Mouse (Mus musculus) embryonic facial prominence, embryonic 14.5 days (tissue): ENCODE results near the gene Mgat4e. TPM values are rescaled to one million over a fixed set of nuclear protein-coding genes. Genes with fewer than 3 reads are reported as not detected.
"Not testable (repeated sequence)": the region's sequence is repeated elsewhere in the genome, so short reads cannot be mapped to it uniquely, and the experiment has no call there.

Experiments
- ATAC-seq: fragments of 200-750 bp; cut with Nextera tagmentation; 2 replicates; pipeline ENCODE4 v1.8.0; 2017; ENCODE audit warnings: low read depth, moderate number of reproducible peaks, moderate TSS enrichment
- DNase-seq: peaks from one replicate; pipeline ENCODE4 v3.0.0-alpha.2; 2015; ENCODE audit warnings: low spot score
- H3K27ac ChIP-seq: fragments of 300-500 bp; sonication (generic); replicated peaks from 2 replicates; pipeline ENCODE4 v1.5.1; 2014; ENCODE audit warnings: low read depth, mild to moderate bottlenecking, low read length, moderate library complexity
- H3K27me3 ChIP-seq: fragments of 300-500 bp; sonication (generic); replicated peaks from 2 replicates; pipeline ENCODE4 v1.6.1; 2014; ENCODE audit warnings: low read length; ENCODE audit not compliant: control insufficient read depth, insufficient read depth
- H3K36me3 ChIP-seq: fragments of 300-500 bp; sonication (generic); 2 replicates; pipeline ENCODE4 v1.6.1; 2014; ENCODE audit warnings: low read length, mixed read lengths; ENCODE audit not compliant: control insufficient read depth, insufficient read depth
- H3K4me1 ChIP-seq: fragments of 300-500 bp; sonication (generic); 2 replicates; pipeline ENCODE4 v1.6.1; 2014; ENCODE audit warnings: antibody characterized with exemption, low read length; ENCODE audit not compliant: control insufficient read depth, insufficient read depth
- H3K4me2 ChIP-seq: fragments of 300-500 bp; sonication (generic); 2 replicates; pipeline ENCODE4 v1.6.1; 2014; ENCODE audit warnings: low read depth, mild to moderate bottlenecking, low read length, moderate library complexity, mixed read lengths
- H3K4me3 ChIP-seq: fragments of 300-500 bp; sonication (generic); 2 replicates; pipeline ENCODE4 v1.5.1; 2014; ENCODE audit warnings: low read depth, mild to moderate bottlenecking, low read length
- H3K9ac ChIP-seq: fragments of 300-500 bp; sonication (generic); 2 replicates; pipeline ENCODE4 v1.6.1; 2014; ENCODE audit warnings: low read depth, mild to moderate bottlenecking, low read length, moderate library complexity, mixed read lengths
- H3K9me3 ChIP-seq: fragments of 300-500 bp; sonication (generic); 2 replicates; pipeline ENCODE4 v1.6.1; 2016; ENCODE audit warnings: low read length; ENCODE audit not compliant: control insufficient read depth
- WGBS: fragments of 180-500 bp; shearing (Covaris S2); extraction: QIAGEN DNeasy Blood & Tissue Kit; methylation state at CpG from one replicate; pipeline ENCODE4 v1.1.7; 2014; 5-methylcytosine and 5-hydroxymethylcytosine counted together
- polyA plus RNA-seq: library from polyadenylated mRNA; unstranded; fragments of >200 nt; fragmentation: Nextera tagmentation; extraction: Ambion mirVana; gene quantifications from 2 replicates; pipeline ENCODE4 v1.2.1, GENCODE M21; 2014

Gene Mgat4e
- polyA plus RNA-seq, 1 experiment from 2014 or later = not detected

- Histone ChIP-seq H3K27me3 (no peaks in the 10 kb centered on the region), H3K36me3 (no peaks in the 10 kb centered on the region), H3K9me3 (no peaks in the 10 kb centered on the region), H3K9ac (no peak overlapping the region), H3K4me1 (no peaks in the 10 kb centered on the region), H3K27ac (no peak overlapping the region), H3K4me2 (no peak overlapping the region), H3K4me3 (no peak overlapping the region)
- 62% methylated on average over 5 of the region's 5 CpGs for WGBS
- DNase-seq (no peak), ATAC-seq (no peak)
Observed at GRCm38 (mm10) chr1:134524424-134524823, 25.1 kb downstream of the Mgat4e start.

GRCm38 (mm10) chr1:134522325-134522724 lies 27.2 kb downstream of the Mgat4e start:
- WGBS = 61% methylated on average over 2 of the region's 2 CpGs

GRCm38 (mm10) chr1:134521163-134521562 lies 28.3 kb downstream of the Mgat4e start:
- ATAC-seq (no peak), DNase-seq (no peak)
- Histone ChIP-seq H3K9ac (no peak overlapping the region), H3K4me2 (no peak overlapping the region), H3K4me1 (peaks cover 5% of the 10 kb centered on the region), H3K9me3 (no peaks in the 10 kb centered on the region), H3K27me3 (no peaks in the 10 kb centered on the region), H3K4me3 (no peak overlapping the region), H3K36me3 (no peaks in the 10 kb centered on the region), H3K27ac (no peak overlapping the region)
- WGBS = 83% methylated on average over 7 of the region's 7 CpGs

More at GRCm38 (mm10) chr1:134522325-134522724, 27.2 kb downstream of the Mgat4e start:
- no peak for ATAC-seq
- DNase-seq = no peak
- no peak overlapping the region for H3K4me3 ChIP-seq
- no peaks in the 10 kb centered on the region for H3K4me1 ChIP-seq
- no peak overlapping the region for H3K27ac ChIP-seq
- no peaks in the 10 kb centered on the region for H3K9me3 ChIP-seq
- no peaks in the 10 kb centered on the region for H3K27me3 ChIP-seq
- no peak overlapping the region for H3K4me2 ChIP-seq
- H3K36me3 ChIP-seq = no peaks in the 10 kb centered on the region
- H3K9ac ChIP-seq = no peak overlapping the region

GRCm38 (mm10) chr1:134520001-134520721 lies 29.3 kb downstream of the Mgat4e start:
- Histone ChIP-seq H3K27me3 (no peaks in the 10 kb centered on the region), H3K9me3 (no peaks in the 10 kb centered on the region), H3K4me1 (peaks cover 11% of the 10 kb centered on the region), H3K27ac (no peak overlapping the region), H3K36me3 (no peaks in the 10 kb centered on the region), H3K4me3 (no peak overlapping the region), H3K4me2 (no peak overlapping the region), H3K9ac (no peak overlapping the region)
- DNase-seq (no peak), ATAC-seq (no peak)
- WGBS = 76% methylated on average over 8 of the region's 8 CpGs

GRCm38 (mm10) chr1:134519201-134519600 lies 30.3 kb downstream of the Mgat4e start:
- not testable (repeated sequence) for DNase-seq, ATAC-seq, H3K9ac ChIP-seq, H3K36me3 ChIP-seq, H3K27me3 ChIP-seq, H3K27ac ChIP-seq, H3K9me3 ChIP-seq, H3K4me2 ChIP-seq, H3K4me3 ChIP-seq
- H3K4me1 ChIP-seq = peaks cover 11% of the 10 kb centered on the region
- 91% methylated on average over 5 of the region's 5 CpGs for WGBS

- Histone ChIP-seq H3K4me1 (peaks cover 13% of the 10 kb centered on the region), H3K4me2 (no peak overlapping the region), H3K9ac (no peak overlapping the region), H3K4me3 (no peak overlapping the region), H3K27me3 (no peaks in the 10 kb centered on the region), H3K36me3 (no peaks in the 10 kb centered on the region), H3K9me3 (no peaks in the 10 kb centered on the region), H3K27ac (no peak overlapping the region)
- DNase-seq = peak; percentile 95
- WGBS = 11% methylated on average over 7 of the region's 7 CpGs
- peak; percentile 77 for ATAC-seq
Observed at GRCm38 (mm10) chr1:134518677-134519076, 30.8 kb downstream of the Mgat4e start.

- not testable (repeated sequence) for H3K9me3 ChIP-seq, H3K36me3 ChIP-seq, H3K27ac ChIP-seq, H3K4me3 ChIP-seq, H3K4me2 ChIP-seq, H3K27me3 ChIP-seq, ATAC-seq, H3K9ac ChIP-seq, DNase-seq
- H3K4me1 ChIP-seq = peaks cover 16% of the 10 kb centered on the region
- 92% methylated on average over 14 of the region's 14 CpGs for WGBS
Observed at GRCm38 (mm10) chr1:134517841-134518240, 31.6 kb downstream of the Mgat4e start.

- Histone ChIP-seq H3K27ac (peak overlapping the region; percentile 79), H3K4me1 (peaks cover 21% of the 10 kb centered on the region), H3K4me3 (no peak overlapping the region), H3K27me3 (peaks cover 18% of the 10 kb centered on the region), H3K9ac (no peak overlapping the region), H3K36me3 (no peaks in the 10 kb centered on the region), H3K4me2 (peak overlapping the region; percentile 11; the same call in 1 of the 2 replicates), H3K9me3 (no peaks in the 10 kb centered on the region)
- peak; percentile 93 for DNase-seq
- 8% methylated on average over 4 of the region's 4 CpGs for WGBS
- peak; percentile 58 for ATAC-seq
Observed at GRCm38 (mm10) chr1:134516491-134517198, 32.8 kb downstream of the Mgat4e start.
